Mouse (Mus musculus) heart, postnatal 0 days (tissue): ENCODE measurements around the gene 0610010F05Rik. TPM values are rescaled to one million over a fixed set of nuclear protein-coding genes. Genes with fewer than 3 reads are reported as not detected.
"Not testable (repeated sequence)": the region's sequence is repeated elsewhere in the genome, so short reads cannot be mapped to it uniquely, and the experiment has no call there.

Source experiments
- ATAC-seq: fragments of 200-750 bp; cut with Nextera tagmentation; 2 replicates; pipeline ENCODE4 v1.8.0; 2017; ENCODE audit warnings: low read depth, moderate number of reproducible peaks, moderate library complexity; ENCODE audit not compliant: insufficient read depth
- DNase-seq: peaks from one replicate; pipeline ENCODE4 v3.0.0-alpha.2; 2016; ENCODE audit warnings: low spot score
- H3K27ac ChIP-seq: fragments of 300-500 bp; sonication (generic); 2 replicates; pipeline ENCODE4 v1.5.1; 2014; ENCODE audit warnings: low read depth, mild to moderate bottlenecking
- H3K27me3 ChIP-seq: fragments of 300-500 bp; sonication (generic); 2 replicates; pipeline ENCODE4 v1.6.1; 2014; ENCODE audit warnings: low read length, mixed read lengths; ENCODE audit not compliant: control insufficient read depth, insufficient read depth
- H3K36me3 ChIP-seq: fragments of 300-500 bp; sonication (generic); replicated peaks from 2 replicates; pipeline ENCODE4 v1.6.1; 2014; ENCODE audit warnings: low read length, mixed read lengths; ENCODE audit not compliant: control insufficient read depth, insufficient read depth
- H3K4me1 ChIP-seq: fragments of 300-500 bp; sonication (generic); 2 replicates; pipeline ENCODE4 v1.6.1; 2014; ENCODE audit warnings: antibody characterized with exemption; ENCODE audit not compliant: control insufficient read depth, insufficient read depth
- H3K4me2 ChIP-seq: fragments of 300-500 bp; sonication (generic); 2 replicates; pipeline ENCODE4 v1.6.1; 2014; ENCODE audit warnings: low read depth, mild to moderate bottlenecking, low read length, moderate library complexity
- H3K4me3 ChIP-seq: fragments of 300-500 bp; sonication (generic); 2 replicates; pipeline ENCODE4 v1.5.1; 2014; ENCODE audit warnings: low read depth, low read length
- H3K9ac ChIP-seq: fragments of 300-500 bp; sonication (generic); replicated peaks from 2 replicates; pipeline ENCODE4 v1.6.1; 2014; ENCODE audit warnings: low read depth, low read length, mixed read lengths
- H3K9me3 ChIP-seq: fragments of 300-500 bp; sonication (generic); replicated peaks from 2 replicates; pipeline ENCODE4 v1.6.1; 2016; ENCODE audit warnings: low read length; ENCODE audit not compliant: control insufficient read depth
- CTCF ChIP-seq: IDR thresholded peaks from 2 replicates; pipeline ENCODE4 v1.5.1; 2016; ENCODE audit warnings: antibody characterized with exemption, control low read depth, low read depth
- EP300 ChIP-seq: IDR thresholded peaks from 2 replicates; pipeline ENCODE4 v1.6.1; 2016; ENCODE audit warnings: antibody characterized with exemption, low read depth
- WGBS: fragments of 180-500 bp; shearing (Covaris S2); extraction: QIAGEN DNeasy Blood & Tissue Kit; methylation state at CpG from one replicate; pipeline ENCODE4 v1.1.7; 2014; 5-methylcytosine and 5-hydroxymethylcytosine counted together
- polyA plus RNA-seq: library from polyadenylated mRNA; unstranded; fragments of >200 nt; fragmentation: Nextera tagmentation; extraction: Ambion mirVana; gene quantifications from 2 replicates; pipeline ENCODE4 v1.2.1, GENCODE M21; 2015
- total RNA-seq: library from RNA; depleted of rRNA; stranded (reverse); fragments of >200 nt; gene quantifications from 2 replicates; pipeline ENCODE4 v1.2.3, GENCODE M21; 2014; ENCODE audit warnings: low replicate concordance

Gene 0610010F05Rik
- total and polyA plus RNA-seq, 2 experiments from 2014 or later, result 6.6 to 16.2 TPM

GRCm38 (mm10) chr11:23633879-23634215 lies 408 bp upstream of the 0610010F05Rik start:
- 7% methylated on average over 7 of the region's 7 CpGs for WGBS
- no peak for ATAC-seq
- Histone ChIP-seq H3K27me3 (no peaks in the 10 kb centered on the region), H3K4me2 (peak overlapping the region; percentile 90), H3K4me3 (peak overlapping the region; percentile 83), H3K9ac (no peak overlapping the region), H3K27ac (no peak overlapping the region), H3K4me1 (peaks cover 4% of the 10 kb centered on the region; the same call in 1 of the 2 replicates), H3K9me3 (no peaks in the 10 kb centered on the region), H3K36me3 (no peaks in the 10 kb centered on the region)
- no peak for TF ChIP-seq EP300
- no peak for TF ChIP-seq CTCF
- no peak for DNase-seq

GRCm38 (mm10) chr11:23630664-23631063 lies 2.8 kb downstream of the 0610010F05Rik start:
- H3K4me1 ChIP-seq, result peaks cover 4% of the 10 kb centered on the region; the same call in 1 of the 2 replicates
- no peak overlapping the region for H3K4me3 ChIP-seq
- H3K27ac ChIP-seq, result no peak overlapping the region
- no peaks in the 10 kb centered on the region for H3K9me3 ChIP-seq
- TF ChIP-seq EP300 (no peak), CTCF (no peak)
- DNase-seq, result no peak
- H3K27me3 ChIP-seq, result no peaks in the 10 kb centered on the region
- H3K36me3 ChIP-seq, result peaks cover 8% of the 10 kb centered on the region; the same call in 1 of the 2 replicates
- ATAC-seq, result no peak
- no peak overlapping the region for H3K9ac ChIP-seq
- no peak overlapping the region for H3K4me2 ChIP-seq

- peaks cover 23% of the 10 kb centered on the region for H3K36me3 ChIP-seq
- ATAC-seq, result no peak
These were observed 14.4 kb downstream of the 0610010F05Rik start for GRCm38 (mm10) chr11:23618995-23619394.

GRCm38 (mm10) chr11:23614546-23614945 lies 18.9 kb downstream of the 0610010F05Rik start:
- Histone ChIP-seq H3K36me3 (peaks cover 21% of the 10 kb centered on the region), H3K27me3 (no peaks in the 10 kb centered on the region), H3K9ac (no peak overlapping the region), H3K9me3 (no peaks in the 10 kb centered on the region), H3K4me2 (no peak overlapping the region), H3K4me3 (no peak overlapping the region), H3K27ac (no peak overlapping the region), H3K4me1 (no peaks in the 10 kb centered on the region)
- no peak for ATAC-seq
- TF ChIP-seq EP300 (no peak), CTCF (no peak)
- no peak for DNase-seq
- WGBS, result 70% methylated on average over 5 of the region's 5 CpGs

More at GRCm38 (mm10) chr11:23618995-23619394, 14.4 kb downstream of the 0610010F05Rik start:
- Histone ChIP-seq H3K4me3 (no peak overlapping the region), H3K4me1 (no peaks in the 10 kb centered on the region), H3K4me2 (no peak overlapping the region), H3K9me3 (no peaks in the 10 kb centered on the region), H3K27ac (no peak overlapping the region), H3K9ac (no peak overlapping the region), H3K27me3 (no peaks in the 10 kb centered on the region)
- 48% methylated on average over 5 of the region's 5 CpGs for WGBS
- DNase-seq, result no peak
- TF ChIP-seq CTCF, result no peak
- no peak for TF ChIP-seq EP300

GRCm38 (mm10) chr11:23607291-23607690 lies 26.1 kb downstream of the 0610010F05Rik start:
- H3K4me3 ChIP-seq, H3K4me2 ChIP-seq, H3K27me3 ChIP-seq, ATAC-seq, H3K4me1 ChIP-seq, DNase-seq, H3K9me3 ChIP-seq, H3K9ac ChIP-seq, H3K27ac ChIP-seq: not testable (repeated sequence)
- 86% methylated on average over 6 of the region's 6 CpGs for WGBS
- peaks cover 26% of the 10 kb centered on the region for H3K36me3 ChIP-seq

GRCm38 (mm10) chr11:23570130-23570529 lies 63.3 kb downstream of the 0610010F05Rik start:
- no peak overlapping the region for H3K4me3 ChIP-seq
- TF ChIP-seq EP300 (no peak), CTCF (no peak)

More at GRCm38 (mm10) chr11:23570130-23570529, 63.3 kb downstream of the 0610010F05Rik start:
- no peaks in the 10 kb centered on the region for H3K9me3 ChIP-seq
- no peaks in the 10 kb centered on the region for H3K4me1 ChIP-seq
- no peak overlapping the region for H3K27ac ChIP-seq
- H3K36me3 ChIP-seq, result peaks cover 23% of the 10 kb centered on the region; the same call in 1 of the 2 replicates
- H3K27me3 ChIP-seq, result no peaks in the 10 kb centered on the region
- no peak overlapping the region for H3K9ac ChIP-seq
- 70% methylated on average over 7 of the region's 7 CpGs for WGBS
- no peak for DNase-seq
- H3K4me2 ChIP-seq, result no peak overlapping the region
- ATAC-seq, result no peak
